Mouse (Mus musculus): ENCODE data around the gene Klhl9.

DNA sequence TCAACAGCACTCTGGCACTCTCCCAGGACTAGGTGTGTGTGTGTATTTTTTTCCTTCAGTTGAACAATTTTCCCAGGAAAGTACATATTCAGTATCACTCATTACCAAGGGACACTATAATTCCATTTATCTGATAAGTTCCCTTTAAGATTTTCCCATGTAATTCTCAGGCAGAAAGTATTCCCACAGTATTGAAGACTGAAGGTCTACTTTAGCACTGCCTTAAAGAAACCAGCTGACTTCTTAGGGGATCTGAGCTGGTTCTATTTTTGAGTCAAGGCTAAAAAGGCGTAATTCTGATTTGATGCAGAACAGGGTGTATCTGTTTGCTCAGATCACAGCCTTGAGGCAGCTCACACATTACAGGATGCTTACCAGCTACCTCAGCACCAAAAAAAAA lies 3.5 kb downstream of the Klhl9 start:
- TF ChIP-seq POLR2A (IDR thresholded peaks at IDR 0.05; ENCODE audit: extremely low read depth, insufficient read depth, low read length) (no peak), CTCF (IDR thresholded peaks at IDR 0.05; ENCODE audit: low read depth, low read length) (no peak)

All from liver, adult 2 months (tissue).